Mouse (Mus musculus) brown adipose tissue, adult 24 weeks (tissue): Measurements from ENCODE around the gene Ccdc88a. TPM values are rescaled to one million over a fixed set of nuclear protein-coding genes. Genes with fewer than 3 reads are reported as not detected.

Source experiments
- H3K27ac ChIP-seq: fragments of 200-500 bp; replicated peaks from 2 replicates; pipeline ENCODE4 v1.5.1; 2012; ENCODE audit warnings: low read depth, mild to moderate bottlenecking, low read length
- H3K4me1 ChIP-seq: fragments of 200-500 bp; 2 replicates; pipeline ENCODE4 v1.6.1; 2012; ENCODE audit warnings: low read length, mixed read lengths; ENCODE audit not compliant: control insufficient read depth, insufficient read depth, insufficient read length
- H3K4me3 ChIP-seq: fragments of 200-500 bp; 2 replicates; pipeline ENCODE4 v1.5.1; 2012; ENCODE audit warnings: low read depth, mild to moderate bottlenecking, low read length, moderate library complexity; ENCODE audit not compliant: insufficient read depth
- polyA plus RNA-seq: library from polyadenylated mRNA; stranded (reverse); fragments of >200 nt; gene quantifications from 2 replicates; pipeline ENCODE4 v1.2.4, GENCODE M21; 2012; ENCODE audit not compliant: missing spikeins, insufficient read depth, insufficient read length

Gene Ccdc88a
- polyA plus RNA-seq: 5.3 and 6.8 TPM in 2 replicates

GRCm38 (mm10) chr11:29373396-29374273 lies at the start of gene Ccdc88a:
TSS of gene Ccdc88a (plus strand) at chr11:29373658.
- Histone ChIP-seq H3K27ac (peak within 1 kb of the TSS; percentile 45), H3K4me3 (peak within 1 kb of the TSS; percentile 96), H3K4me1 (peaks cover 2% of the 10 kb centered on the region; the same call in 1 of the 2 replicates)

- Histone ChIP-seq H3K4me3 (no peak overlapping the region), H3K4me1 (no peaks in the 10 kb centered on the region), H3K27ac (no peak overlapping the region)
Measured at GRCm38 (mm10) chr11:29335505-29335904, 38.0 kb upstream of the Ccdc88a start.

GRCm38 (mm10) chr11:29341259-29341658 lies 32.2 kb upstream of the Ccdc88a start:
- H3K4me3 ChIP-seq: no peak overlapping the region
- H3K27ac ChIP-seq: no peak overlapping the region
- no peaks in the 10 kb centered on the region for H3K4me1 ChIP-seq

GRCm38 (mm10) chr11:29344891-29345657 lies 28.4 kb upstream of the Ccdc88a start:
- H3K27ac ChIP-seq: no peak overlapping the region
- no peak overlapping the region for H3K4me3 ChIP-seq
- no peaks in the 10 kb centered on the region for H3K4me1 ChIP-seq

GRCm38 (mm10) chr11:29345673-29346286 lies 27.7 kb upstream of the Ccdc88a start:
- Histone ChIP-seq H3K27ac (no peak overlapping the region), H3K4me1 (no peaks in the 10 kb centered on the region), H3K4me3 (no peak overlapping the region)

- Histone ChIP-seq H3K27ac (no peak overlapping the region), H3K4me1 (no peaks in the 10 kb centered on the region), H3K4me3 (no peak overlapping the region)
Measured at GRCm38 (mm10) chr11:29350891-29351290, 22.6 kb upstream of the Ccdc88a start.

GRCm38 (mm10) chr11:29352214-29352613 lies 21.2 kb upstream of the Ccdc88a start:
- Histone ChIP-seq H3K4me1 (no peaks in the 10 kb centered on the region), H3K27ac (no peak overlapping the region), H3K4me3 (no peak overlapping the region)

GRCm38 (mm10) chr11:29368161-29368560 lies 5.3 kb upstream of the Ccdc88a start:
- Histone ChIP-seq H3K4me3 (no peak overlapping the region), H3K4me1 (no peaks in the 10 kb centered on the region), H3K27ac (no peak overlapping the region)

GRCm38 (mm10) chr11:29373050-29373395 lies 435 bp upstream of the Ccdc88a start:
- H3K4me3 ChIP-seq: peak overlapping the region; percentile 96
- no peak overlapping the region for H3K27ac ChIP-seq

GRCm38 (mm10) chr11:29374274-29374656 lies 807 bp downstream of the Ccdc88a start:
- Histone ChIP-seq H3K4me3 (peak overlapping the region; percentile 96), H3K4me1 (peaks cover 2% of the 10 kb centered on the region; the same call in 1 of the 2 replicates), H3K27ac (no peak overlapping the region)

More at GRCm38 (mm10) chr11:29373050-29373395, 435 bp upstream of the Ccdc88a start:
- H3K4me1 ChIP-seq: peaks cover 2% of the 10 kb centered on the region; the same call in 1 of the 2 replicates

- Histone ChIP-seq H3K4me3 (no peak overlapping the region), H3K4me1 (peaks cover 2% of the 10 kb centered on the region; the same call in 1 of the 2 replicates), H3K27ac (no peak overlapping the region)
Measured at GRCm38 (mm10) chr11:29376635-29377034, 3.2 kb downstream of the Ccdc88a start.

- H3K4me3 ChIP-seq: no peak overlapping the region
- H3K4me1 ChIP-seq: peaks cover 2% of the 10 kb centered on the region; the same call in 1 of the 2 replicates
- H3K27ac ChIP-seq: no peak overlapping the region
Measured at GRCm38 (mm10) chr11:29378751-29379150, 5.3 kb downstream of the Ccdc88a start.

GRCm38 (mm10) chr11:29383493-29383892 lies 10.0 kb downstream of the Ccdc88a start:
- Histone ChIP-seq H3K27ac (no peak overlapping the region), H3K4me1 (no peaks in the 10 kb centered on the region), H3K4me3 (no peak overlapping the region)

GRCm38 (mm10) chr11:29384001-29384400 lies 10.5 kb downstream of the Ccdc88a start:
- Histone ChIP-seq H3K27ac (no peak overlapping the region), H3K4me1 (no peaks in the 10 kb centered on the region)

GRCm38 (mm10) chr11:29384617-29385016 lies 11.2 kb downstream of the Ccdc88a start:
- no peaks in the 10 kb centered on the region for H3K4me1 ChIP-seq
- H3K27ac ChIP-seq: no peak overlapping the region
- no peak overlapping the region for H3K4me3 ChIP-seq

More at GRCm38 (mm10) chr11:29384001-29384400, 10.5 kb downstream of the Ccdc88a start:
- H3K4me3 ChIP-seq: no peak overlapping the region
